Mouse (Mus musculus) heart, adult 8-10 months (tissue): ENCODE results near the gene Muc4. TPM values are rescaled to one million over a fixed set of nuclear protein-coding genes. Genes with fewer than 3 reads are reported as not detected.

Experiments
- DNase-seq: peaks from one replicate; pipeline ENCODE4 v3.0.0; 2022; ENCODE audit warnings: low spot score
- total RNA-seq, 4 experiments: library from RNA; stranded (reverse); gene quantifications; 2 replicates each; pipeline ENCODE4 v1.2.4; 2022

The Muc4 gene
- total RNA-seq, 4 experiments from 2014 or later: 0.29 to 0.50 (median 0.35) TPM

GRCm38 (mm10) chr16:32726501-32726900 lies 9.2 kb upstream of the Muc4 start:
- DNase-seq: no peak

GRCm38 (mm10) chr16:32728240-32728639 lies 7.4 kb upstream of the Muc4 start:
- no peak for DNase-seq

GRCm38 (mm10) chr16:32728730-32729129 lies 7.0 kb upstream of the Muc4 start:
- DNase-seq: no peak

- DNase-seq: no peak
Measured at GRCm38 (mm10) chr16:32733213-32733612, 2.5 kb upstream of the Muc4 start.

- no peak for DNase-seq
Measured at GRCm38 (mm10) chr16:32736022-32736421, 336 bp downstream of the Muc4 start.

GRCm38 (mm10) chr16:32740003-32740663 lies 4.4 kb downstream of the Muc4 start:
- DNase-seq: no peak

GRCm38 (mm10) chr16:32741366-32741765 lies 5.7 kb downstream of the Muc4 start:
- DNase-seq: no peak

- DNase-seq: no peak
Measured at GRCm38 (mm10) chr16:32742712-32743111, 7.0 kb downstream of the Muc4 start.

- DNase-seq: no peak
Measured at GRCm38 (mm10) chr16:32745852-32746251, 10.2 kb downstream of the Muc4 start.

- no peak for DNase-seq
Measured at GRCm38 (mm10) chr16:32750242-32751127, 14.8 kb downstream of the Muc4 start.

- no peak for DNase-seq
Measured at GRCm38 (mm10) chr16:32764550-32764949, 28.9 kb downstream of the Muc4 start.

GRCm38 (mm10) chr16:32764961-32765360 lies 29.3 kb downstream of the Muc4 start:
- DNase-seq: no peak

- DNase-seq: no peak
Measured at GRCm38 (mm10) chr16:32766904-32767303, 31.2 kb downstream of the Muc4 start.

- DNase-seq: no peak
Measured at GRCm38 (mm10) chr16:32776676-32777075, 41.0 kb downstream of the Muc4 start.

GRCm38 (mm10) chr16:32778956-32779355 lies 43.3 kb downstream of the Muc4 start:
- no peak for DNase-seq

- DNase-seq: no peak
Measured at GRCm38 (mm10) chr16:32783324-32784062, 47.8 kb downstream of the Muc4 start.

GRCm38 (mm10) chr16:32784840-32785239 lies 49.2 kb downstream of the Muc4 start:
- DNase-seq: no peak

GRCm38 (mm10) chr16:32790056-32790455 lies 54.4 kb downstream of the Muc4 start:
- no peak for DNase-seq

GRCm38 (mm10) chr16:32795177-32795576 lies 59.5 kb downstream of the Muc4 start:
- no peak for DNase-seq

GRCm38 (mm10) chr16:32796676-32797425 lies 61.2 kb downstream of the Muc4 start:
- DNase-seq: no peak

GRCm38 (mm10) chr16:32797426-32797689 lies 61.7 kb downstream of the Muc4 start, which contains the start of gene Muc20:
Gene Muc20 (minus strand): TSS chr16:32797435.
- no peak for DNase-seq
